Mouse (Mus musculus): Measurements from ENCODE around the gene Grin1.

GRCm38 (mm10) chr2:25303452-25303851 lies 15.5 kb downstream of the Grin1 start:
- TF ChIP-seq POLR2A (IDR thresholded peaks at IDR 0.05; ENCODE audit: control insufficient read depth in 1 of 2, insufficient read depth in 1 of 2, low read depth in 1 of 2, low read length in 2 of 2, poor library complexity in 1 of 2) = no peak
- TF ChIP-seq USF1 (IDR thresholded peaks at IDR 0.05; ENCODE audit: low read depth, low read length) = no peak
- no peak for TF ChIP-seq CTCF (IDR thresholded peaks at IDR 0.05 in 2 of 3, conservative IDR thresholded peaks at IDR 0.05 in 1 of 3; ENCODE audit: control insufficient read depth in 1 of 3, insufficient read depth in 1 of 3, low read depth in 2 of 3, low read length in 3 of 3, poor library complexity in 1 of 3, severe bottlenecking in 1 of 3)
- TF ChIP-seq E2F4 (IDR thresholded peaks at IDR 0.05; ENCODE audit: borderline replicate concordance, low read depth, low read length) = no peak
- TF ChIP-seq EP300 (IDR thresholded peaks at IDR 0.05; ENCODE audit: low read depth in 1 of 2, low read length in 2 of 2) = no peak
- TF ChIP-seq JUND (IDR thresholded peaks at IDR 0.05; ENCODE audit: low read depth, low read length) = no peak
- TF ChIP-seq UBTF (IDR thresholded peaks at IDR 0.05; ENCODE audit: borderline replicate concordance, insufficient read depth, low read depth, low read length) = no peak
- no peak for TF ChIP-seq HCFC1 (IDR thresholded peaks at IDR 0.05; ENCODE audit: low read depth, low read length)
- no peak for TF ChIP-seq ZMIZ1 (IDR thresholded peaks at IDR 0.05; ENCODE audit: low read depth, low read length)
- TF ChIP-seq MYC (IDR thresholded peaks at IDR 0.05; ENCODE audit: low read depth, low read length) = no peak
- TF ChIP-seq SIN3A (IDR thresholded peaks at IDR 0.05; ENCODE audit: low read length) = no peak

Data from MEL (cell line).